In the genomic region with DNA sequence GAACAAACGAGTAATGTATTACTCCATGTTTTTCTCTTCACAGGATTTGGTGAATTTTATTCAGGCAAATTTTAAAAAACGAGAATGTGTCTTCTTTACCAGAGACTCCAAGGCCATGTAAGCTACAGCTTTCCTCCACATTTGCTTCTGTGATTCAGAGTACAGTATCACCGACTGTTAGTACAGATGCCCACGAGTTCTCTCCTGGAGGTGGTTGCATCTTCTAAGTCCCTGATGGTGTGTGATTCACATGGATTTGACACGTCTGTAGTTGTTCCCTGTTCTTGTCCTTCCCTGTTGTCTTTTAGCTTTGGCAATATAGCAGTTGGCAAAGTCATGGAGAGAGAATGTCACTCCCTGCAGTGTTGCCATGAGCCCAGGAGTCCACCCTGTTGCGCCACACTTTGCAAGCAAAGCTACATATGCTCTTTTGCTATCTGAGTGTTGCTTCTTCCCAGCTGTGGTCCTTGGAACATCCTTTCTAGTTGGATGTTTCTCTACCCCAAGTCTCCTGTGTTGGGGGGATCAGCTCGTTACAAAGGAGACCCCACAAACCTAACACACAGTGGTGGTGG, we compare ENCODE assay signal across 19 mouse cellular contexts. TPM values are rescaled to one million over a fixed set of nuclear protein-coding genes. Genes with fewer than 3 reads are reported as not detected.
DNase-seq lines count a peak whose midpoint lies in the region; TF ChIP-seq lines count a peak whose summit lies in the region.
"Had no signal": no experiment of that assay in that cellular context is flagged by ENCODE, and none has a peak within 500 bp of the region (broad histone marks: within the 10 kb centered on the region; RNA-seq: fewer than 3 reads in every experiment).

No protein-coding gene starts in this region.

- no peak overlapping the region for H3K4me3 ChIP-seq in gastrocnemius, adult 2 months
- H3K4me3 ChIP-seq: embryonic facial prominence, embryonic 13.5 days; forebrain, embryonic 13.5 days; hindbrain, embryonic 10.5 days; intestine, embryonic 15.5 days had no signal

- peak; percentile 35 for DNase-seq in adrenal gland, postnatal 25 days
- DNase-seq in adrenal gland, postnatal 10 days: no peak
- DNase-seq in gastrocnemius, adult 2 months: peak; percentile 40
- DNase-seq in gastrocnemius, postnatal 10 days: no peak
- peak; percentile 14 for DNase-seq in lung, postnatal 25 days (ENCODE audit: low spot score)
- DNase-seq in lung, postnatal 10 days: no peak
- peak; percentile 45 for DNase-seq in telencephalon, adult 2 months (ENCODE audit: low read depth, low spot score)
- DNase-seq: cerebellum, adult 11-12 months; cerebellum, adult 9-10 months; cerebellum, postnatal 36 days; gastrocnemius, postnatal 25 days; heart, postnatal 10 days; kidney, adult 18-20 months had no signal

- no peak for TF ChIP-seq CTCF in gastrocnemius, adult 2 months (IDR thresholded peaks at IDR 0.05)

- no peak overlapping the region for H3K27ac ChIP-seq in gastrocnemius, adult 2 months
- H3K27ac ChIP-seq: embryonic facial prominence, embryonic 13.5 days; forebrain, embryonic 13.5 days; hindbrain, embryonic 10.5 days; hindbrain, embryonic 14.5 days; intestine, embryonic 15.5 days had no signal

- intact Hi-C loops in gastrocnemius, adult 2 months (cut with DNase I): no loop called here

RNA-seq across cellular contexts. Expression of a gene that starts 43.4 kb away (rescaled TPM):
- not detected in 2 replicates for total RNA-seq in adrenal gland, postnatal 25 days (2021)
- total RNA-seq in adrenal gland, postnatal 10 days (2021): not detected
- not detected for total RNA-seq in gastrocnemius, adult 2 months (2021)
- total RNA-seq in gastrocnemius, postnatal 10 days (2021): not detected
- total RNA-seq: gastrocnemius, postnatal 25 days; granulocyte monocyte progenitor cell, adult 5-6 weeks; heart, postnatal 10 days had no signal

RNA-seq across cellular contexts. Expression of a gene that starts 43.5 kb away (rescaled TPM):
- 58.4 and 64.0 TPM in 2 replicates for total RNA-seq in adrenal gland, postnatal 25 days (2021)
- total RNA-seq in adrenal gland, postnatal 10 days (2021): 10 to 100 TPM; 63.8 to 91.9 TPM
- 1 to 10 TPM; 6.1 to 6.6 TPM for total RNA-seq in gastrocnemius, adult 2 months (2021)
- total RNA-seq in gastrocnemius, postnatal 10 days (2021): 10 to 100 TPM; 29.0 to 47.9 TPM

Comparison
In these comparisons a context has a peak if more than half of its experiments do, and no peak if none do; other contexts are left out.
1. DNase-seq: peak in adrenal gland, postnatal 25 days (single experiment), gastrocnemius, adult 2 months (single experiment), lung, postnatal 25 days (single experiment) and telencephalon, adult 2 months (single experiment); none in adrenal gland, postnatal 10 days (single experiment), gastrocnemius, postnatal 10 days (single experiment) and lung, postnatal 10 days (single experiment).